Mouse (Mus musculus) kidney, adult 11 months (tissue): ENCODE measurements at regions not wholly inside any gene's neighbourhood (a gene's known extent, or its start where the extent isn't known, plus 50 kb on each side); places are given as distances from the start of the nearest gene placed in this dataset.

Experiments used
- DNase-seq: peaks from one replicate; pipeline ENCODE4 v3.0.0; 2022

DNA sequence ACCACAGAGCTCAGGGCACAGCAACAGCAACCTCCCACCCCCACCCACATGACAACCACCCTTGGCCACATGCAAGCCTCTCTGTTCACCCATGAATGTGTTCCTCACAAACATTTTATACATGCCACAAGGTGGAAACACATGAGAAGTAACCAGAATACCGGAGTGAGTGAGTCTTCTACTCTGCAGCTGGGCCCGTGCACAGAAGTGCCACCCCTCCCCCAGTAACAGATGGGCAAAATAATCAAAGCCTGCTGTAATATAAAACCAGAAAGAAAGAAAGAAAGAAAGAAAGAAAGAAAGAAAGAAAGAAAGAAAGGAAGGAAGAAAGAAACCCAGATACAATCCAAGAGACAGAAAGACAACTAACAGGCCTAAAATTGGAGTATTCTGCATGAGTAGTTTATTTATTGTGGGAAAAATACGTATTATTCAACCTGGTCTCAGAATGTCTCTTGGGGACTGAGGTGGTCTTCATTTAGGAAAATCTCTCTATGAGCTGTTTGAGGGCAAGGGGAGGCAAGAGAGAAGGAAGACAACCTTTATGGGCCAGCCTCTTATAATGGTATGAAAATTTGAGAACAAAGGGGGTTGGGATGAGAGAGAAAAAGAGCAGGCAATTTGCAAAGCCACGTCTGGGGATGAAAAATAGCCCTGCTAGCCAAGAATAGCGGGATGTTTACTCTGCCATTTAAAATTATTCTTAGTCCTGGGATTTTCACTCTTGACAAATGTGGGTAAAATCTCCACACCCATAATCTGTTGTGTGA, 160.2 kb downstream of the Sox4 start:
- DNase-seq: no peak

GRCm38 (mm10) chr13:28792461-28793165, 160.9 kb downstream of the Sox4 start:
- DNase-seq: peak; percentile 44

DNA sequence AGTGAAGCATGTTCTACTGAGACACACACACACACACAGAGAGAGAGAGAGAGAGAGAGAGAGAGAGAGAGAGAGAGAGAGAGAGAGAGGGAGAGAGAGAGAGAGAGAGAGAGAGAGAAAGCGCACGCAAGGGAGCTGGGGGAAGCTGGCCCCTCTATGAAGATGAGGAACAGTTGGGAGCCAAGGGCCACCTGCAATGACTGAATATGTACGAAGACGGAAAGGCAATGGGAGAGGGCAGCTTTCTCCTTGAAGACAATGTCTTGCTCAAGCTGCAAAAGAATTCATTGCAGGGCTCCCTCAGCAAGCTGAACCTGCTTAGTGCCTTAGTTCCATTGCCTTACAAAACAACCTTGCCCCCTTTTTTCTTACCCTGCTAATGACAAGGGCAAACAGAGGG, 163.1 kb downstream of the Sox4 start:
- DNase-seq: no peak

DNA sequence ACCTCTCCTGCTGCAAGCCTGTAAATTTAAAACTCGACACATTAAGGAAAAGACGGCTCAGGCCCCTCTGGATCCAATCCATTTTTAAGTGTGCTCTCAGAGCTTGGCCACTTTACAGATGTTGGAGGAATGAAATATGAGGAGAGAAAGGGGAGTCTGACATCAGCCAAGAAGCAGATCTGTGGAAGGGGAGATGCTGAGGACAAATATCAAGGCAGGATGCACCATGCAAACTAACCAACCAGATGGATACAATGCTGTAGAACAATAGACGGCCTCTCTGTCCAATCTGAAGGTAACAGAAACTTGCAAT, 166.2 kb downstream of the Sox4 start:
- no peak for DNase-seq

DNA sequence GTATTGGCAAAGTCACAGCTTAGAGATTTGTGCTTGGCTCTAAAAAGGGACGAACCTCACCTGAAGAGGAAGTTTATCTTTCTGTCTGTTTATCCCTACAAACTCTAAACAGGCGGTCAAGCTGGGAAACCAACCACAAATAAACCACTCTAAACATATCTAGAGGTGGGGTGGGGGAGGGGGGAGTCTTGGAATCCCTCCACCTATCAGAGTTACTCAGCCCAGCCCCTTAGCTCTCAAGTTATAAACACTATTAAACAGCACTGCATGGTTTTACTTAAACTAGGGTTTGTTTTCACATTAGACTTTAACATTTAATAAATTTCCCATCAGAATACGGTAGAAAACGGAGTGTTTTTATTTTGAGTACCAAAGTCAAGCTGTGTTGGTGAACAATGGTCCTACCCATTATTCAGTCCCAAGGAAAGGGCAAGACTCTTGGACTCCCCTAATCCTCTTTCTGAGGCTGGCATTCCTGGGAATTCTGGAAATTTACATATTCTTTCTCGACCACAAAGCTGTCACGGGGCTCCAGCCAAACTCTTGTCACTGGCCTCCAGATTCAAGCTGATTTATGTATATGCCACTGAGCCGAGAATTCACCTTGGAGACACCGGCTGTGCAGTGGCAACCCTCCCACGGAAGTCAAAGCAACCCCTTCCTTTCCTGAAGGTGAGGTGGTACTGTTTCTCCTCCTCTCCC, 166.7 kb downstream of the Sox4 start:
- DNase-seq: no peak

- no peak for DNase-seq
Measured at GRCm38 (mm10) chr13:28782497-28783246, 170.8 kb downstream of the Sox4 start.

- no peak for DNase-seq
Measured at GRCm38 (mm10) chr13:28782081-28782480, 171.4 kb downstream of the Sox4 start.

DNA sequence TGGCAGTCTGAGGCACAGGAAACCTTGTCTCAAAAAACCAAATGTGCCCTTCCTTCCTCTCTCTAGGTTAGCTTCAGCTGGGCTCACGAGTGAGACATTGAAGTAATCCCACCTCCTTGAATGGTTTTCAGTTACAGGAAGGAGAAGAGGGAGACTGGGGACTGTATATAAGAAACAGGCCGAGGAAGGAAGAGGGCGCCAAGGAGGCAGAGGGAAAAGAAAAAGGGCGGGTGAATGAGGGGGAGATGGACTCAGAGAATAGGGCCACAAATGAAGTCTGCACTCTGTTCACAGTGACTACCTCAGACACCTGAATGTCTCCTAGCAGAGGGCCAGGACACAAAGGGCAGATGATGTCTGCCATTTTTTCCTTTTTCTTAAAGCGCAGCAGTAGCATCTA, 171.9 kb downstream of the Sox4 start:
- DNase-seq: no peak

DNA sequence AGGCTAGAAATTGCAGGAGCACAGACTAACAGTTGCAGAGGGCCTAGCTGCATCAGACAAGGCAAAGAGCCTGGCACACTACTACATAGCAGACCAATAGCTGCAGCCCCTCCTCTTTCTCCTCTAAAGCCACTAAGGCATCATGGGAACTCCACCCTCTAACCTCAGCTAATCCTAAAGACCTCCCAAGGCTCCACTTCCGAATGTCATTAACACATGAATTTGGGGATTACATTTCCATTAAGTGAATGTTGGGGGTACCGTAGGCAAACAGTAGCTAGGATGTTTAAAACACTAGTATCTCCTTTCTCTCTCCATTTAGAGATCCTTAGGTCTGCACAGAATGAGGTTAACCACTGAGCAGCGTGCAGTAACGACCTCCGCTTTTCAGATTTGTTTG, 173.1 kb downstream of the Sox4 start:
- no peak for DNase-seq

GRCm38 (mm10) chr13:28775142-28775815, 178.2 kb downstream of the Sox4 start:
- DNase-seq: no peak

DNA sequence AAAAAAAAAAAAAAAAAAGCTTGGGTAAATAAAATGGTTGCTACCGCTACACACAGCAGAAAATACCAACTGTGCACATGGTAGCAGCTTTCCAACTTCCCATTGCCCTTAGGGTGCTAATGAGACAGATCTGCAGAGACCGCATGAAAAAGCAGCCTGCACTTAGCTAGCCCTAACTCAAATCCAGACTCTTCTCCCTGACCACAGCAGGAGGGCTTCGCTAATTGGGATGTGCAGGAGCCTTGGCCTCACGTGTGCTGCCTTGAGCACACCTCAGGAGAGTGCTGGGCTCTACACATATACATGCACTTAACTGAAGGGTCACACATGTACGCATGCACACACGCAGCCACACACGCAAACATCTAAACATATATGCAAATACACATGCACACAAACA, 178.9 kb downstream of the Sox4 start:
- no peak for DNase-seq

DNA sequence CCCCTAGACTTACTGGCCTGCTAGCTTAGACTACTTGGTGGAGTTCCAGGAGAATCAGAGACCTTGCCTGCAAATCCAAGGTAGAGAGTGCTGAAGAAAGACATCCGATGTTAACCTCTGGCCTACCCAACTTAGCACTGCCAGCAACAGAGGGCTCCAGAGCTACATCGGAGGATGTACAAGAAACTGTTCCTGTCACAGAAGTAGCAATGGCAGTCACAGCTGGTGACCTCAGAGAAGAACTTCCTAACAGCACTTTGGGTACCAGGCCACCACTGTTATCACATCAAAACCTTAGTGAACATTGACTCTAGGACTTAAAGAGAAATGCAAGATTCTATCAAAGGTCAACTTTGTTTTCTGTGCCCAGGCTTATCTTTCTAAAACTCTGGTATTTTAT, 180.0 kb downstream of the Sox4 start:
- no peak for DNase-seq

- DNase-seq: no peak
Measured at GRCm38 (mm10) chr13:28770531-28770930, 183.0 kb downstream of the Sox4 start.

DNA sequence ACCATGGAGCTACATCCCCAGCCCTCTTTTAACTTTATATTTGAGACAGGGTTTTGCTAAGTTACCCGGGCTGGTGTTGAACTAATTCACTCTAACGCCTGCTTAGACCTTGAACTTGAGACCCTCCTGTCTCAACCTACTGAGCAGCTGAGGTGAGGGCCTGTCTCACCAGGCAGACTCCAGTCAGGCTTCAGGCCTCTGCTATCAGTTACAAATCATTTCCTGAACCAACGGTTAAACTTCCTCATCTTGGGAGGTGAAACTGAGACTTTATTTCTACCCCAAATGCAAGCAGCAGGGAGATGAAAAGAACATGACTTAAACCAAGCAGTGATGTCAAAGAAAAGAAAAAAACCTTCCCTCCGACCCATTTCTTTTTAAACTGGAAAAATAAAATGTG, 183.5 kb downstream of the Sox4 start:
- DNase-seq: no peak

DNA sequence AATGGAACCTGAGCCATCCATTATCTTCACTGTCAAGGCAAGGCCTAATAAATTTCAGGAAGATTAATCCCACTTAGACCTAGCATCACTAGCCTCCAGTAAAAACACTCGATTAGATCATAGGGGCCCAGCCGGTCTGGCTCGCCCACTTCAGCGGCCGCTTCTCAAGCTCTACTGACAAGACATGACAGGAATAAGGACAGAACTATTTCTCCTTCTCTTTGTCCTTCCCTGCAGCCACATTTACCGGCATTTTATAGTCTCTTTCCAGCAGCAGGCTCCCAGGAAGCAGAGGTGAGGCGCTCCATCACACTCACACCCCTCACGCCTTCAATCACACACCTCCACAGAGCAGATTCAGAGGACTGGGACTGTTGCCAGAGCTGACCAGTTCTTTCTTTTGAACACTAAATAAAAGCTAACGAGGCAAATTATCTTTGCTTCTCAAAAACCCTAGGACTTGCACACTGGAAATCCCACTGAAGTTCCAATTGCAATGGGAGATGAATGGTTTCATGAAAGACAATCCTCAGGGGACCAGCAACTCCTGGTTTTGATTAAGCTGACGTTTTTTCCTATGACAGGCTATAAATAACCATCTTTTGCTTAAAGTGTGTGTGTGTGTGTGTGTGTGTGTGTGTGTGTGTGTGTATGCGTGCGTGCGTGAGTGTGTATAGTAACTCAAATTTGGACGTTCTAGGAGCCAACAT, 184.6 kb downstream of the Sox4 start:
- DNase-seq: no peak

DNA sequence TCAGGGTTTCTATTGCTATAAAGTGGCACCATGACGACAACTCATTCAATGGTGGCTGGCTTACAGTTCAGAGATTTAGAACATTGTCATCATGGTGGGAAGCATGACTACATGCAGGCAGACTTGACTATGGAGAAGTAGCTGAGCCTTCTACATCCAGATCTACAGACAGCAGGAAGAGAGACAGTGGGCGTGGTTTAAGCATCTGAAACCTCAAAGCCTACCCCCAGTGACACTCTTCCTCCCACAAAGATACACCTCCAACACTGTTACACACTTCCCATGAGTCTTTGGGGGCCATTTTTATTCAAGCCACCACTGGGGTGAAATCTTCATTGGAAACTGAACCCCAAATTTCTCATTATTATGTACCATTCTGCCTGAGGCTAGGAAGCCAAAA, 191.0 kb downstream of the Sox4 start:
- DNase-seq: no peak

- no peak for DNase-seq
Measured at GRCm38 (mm10) chr13:28759026-28759425, 194.5 kb downstream of the Sox4 start.

- DNase-seq: peak; percentile 76
Measured at GRCm38 (mm10) chr13:28757846-28758522, 195.5 kb downstream of the Sox4 start.

- DNase-seq: peak; percentile 40
Measured at GRCm38 (mm10) chr13:28756915-28757765, 196.4 kb downstream of the Sox4 start.

- no peak for DNase-seq
Measured at GRCm38 (mm10) chr13:28754207-28754606, 199.3 kb downstream of the Sox4 start.
